In the genomic region with DNA sequence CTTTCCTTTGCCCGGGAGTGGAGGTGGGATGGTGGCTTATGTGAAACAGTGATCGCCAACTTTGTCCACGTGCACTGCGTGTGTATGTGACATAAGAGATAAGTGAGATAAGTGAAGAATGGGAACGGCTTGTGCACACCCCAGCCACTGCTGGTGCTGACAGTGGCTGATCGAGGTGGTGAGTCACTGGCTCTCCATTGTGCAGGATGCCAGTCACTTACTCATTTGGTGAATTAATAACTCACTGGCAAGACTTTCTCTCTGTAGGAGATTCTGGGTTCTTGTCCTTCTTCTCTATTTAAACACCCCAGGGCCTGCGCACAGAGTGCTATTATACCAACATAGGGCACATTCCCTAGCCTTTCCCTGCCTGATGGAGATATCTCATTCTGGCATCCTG, we compare ENCODE assay signal across 11 mouse cellular contexts. TPM values are rescaled to one million over a fixed set of nuclear protein-coding genes. Genes with fewer than 3 reads are reported as not detected.
DNase-seq lines count a peak whose midpoint lies in the region; ATAC-seq and TF ChIP-seq lines count a peak whose summit lies in the region.
"Had no signal": no experiment of that assay in that cellular context is flagged by ENCODE, and none has a peak within 500 bp of the region (broad histone marks: within the 10 kb centered on the region; RNA-seq: fewer than 3 reads in every experiment).

No protein-coding gene starts in this region.

- no peak overlapping the region; the same call in 1 of the 2 replicates for H3K4me2 ChIP-seq in kidney, embryonic 14.5 days (replicated peaks; ENCODE audit: low read depth, low read length)

- TF ChIP-seq POLR2A in lung, adult 2 months (IDR thresholded peaks at IDR 0.05; ENCODE audit: borderline replicate concordance, extremely low read depth, low read depth, low read length): no peak
- no peak for TF ChIP-seq POLR2A in thymus, adult 2 months (IDR thresholded peaks at IDR 0.05; ENCODE audit: control insufficient read depth, extremely low read depth, insufficient read depth, low read length, poor library complexity)

- no peaks in the 10 kb centered on the region for H3K9me3 ChIP-seq in kidney, embryonic 14.5 days (ENCODE audit: control insufficient read depth, low read length)

- WGBS in kidney, embryonic 14.5 days: 74% methylated on average over 7 of the region's 7 CpGs
- 37% methylated on average over 7 of the region's 7 CpGs for WGBS in lung, adult 2 months
- 74% methylated on average over 7 of the region's 7 CpGs for WGBS in thymus, adult 2 months

- H3K27me3 ChIP-seq in kidney, embryonic 14.5 days (ENCODE audit: control insufficient read depth, insufficient read depth, low read length): no peaks in the 10 kb centered on the region
- no peaks in the 10 kb centered on the region for H3K27me3 ChIP-seq in thymus, adult 2 months (ENCODE audit: control insufficient read depth, insufficient read depth, low read length)

- no peak overlapping the region for H3K9ac ChIP-seq in kidney, embryonic 14.5 days (ENCODE audit: low read depth, low read length)

- peak; percentile 20 for DNase-seq in adrenal gland, postnatal 10 days
- DNase-seq in adrenal gland, postnatal 4 days (ENCODE audit: low spot score in 2 of 2): no peak
- DNase-seq in 3T3-L1 (ENCODE audit: low read depth, low spot score): peak; percentile 51
- DNase-seq in lung, adult 2 months: peak; percentile 11
- no peak for DNase-seq in thymus, postnatal 0 days (ENCODE audit: low spot score)
- no peak for DNase-seq in thymus, adult 2 months
- no peak for DNase-seq in frontal cortex, postnatal 14 days (ENCODE audit: low spot score in 2 of 2)
- DNase-seq: cerebellum, adult 9-10 months; spleen, adult 18-20 months had no signal

- peak; percentile 75; the same call in 1 of the 2 replicates for ATAC-seq in kidney, embryonic 14.5 days (ENCODE audit: low FRiP score, low TSS enrichment)

- no peaks in the 10 kb centered on the region for H3K36me3 ChIP-seq in kidney, embryonic 14.5 days (ENCODE audit: control insufficient read depth, insufficient read depth, low read length)
- no peaks in the 10 kb centered on the region for H3K36me3 ChIP-seq in thymus, adult 2 months (ENCODE audit: control insufficient read depth, insufficient read depth, low read length)

- TF ChIP-seq CTCF in lung, adult 2 months (IDR thresholded peaks at IDR 0.05; ENCODE audit: insufficient read depth, low read length): no peak
- no peak for TF ChIP-seq CTCF in thymus, adult 2 months (IDR thresholded peaks at IDR 0.05; ENCODE audit: borderline replicate concordance, control insufficient read depth, extremely low read depth, insufficient read depth, low read length, poor library complexity)

- peaks cover 5% of the 10 kb centered on the region; the same call in 1 of the 2 replicates for H3K4me1 ChIP-seq in kidney, embryonic 14.5 days (ENCODE audit: control insufficient read depth, insufficient read depth, low read length)
- no peaks in the 10 kb centered on the region for H3K4me1 ChIP-seq in lung, adult 2 months (ENCODE audit: control insufficient read depth, insufficient read depth, low read length)
- no peaks in the 10 kb centered on the region for H3K4me1 ChIP-seq in thymus, adult 2 months (replicated peaks; ENCODE audit: control insufficient read depth, insufficient read depth, low read length)

- H3K4me3 ChIP-seq in kidney, embryonic 14.5 days (ENCODE audit: low read length): no peak overlapping the region
- H3K4me3 ChIP-seq in lung, adult 2 months (replicated peaks; ENCODE audit: extremely low read depth, low read depth, low read length): no peak overlapping the region
- H3K4me3 ChIP-seq in thymus, adult 2 months (ENCODE audit: control insufficient read depth, insufficient read depth, low read length): no peak overlapping the region

- peak overlapping the region; percentile 51; the same call in 1 of the 2 replicates for H3K27ac ChIP-seq in kidney, embryonic 14.5 days (ENCODE audit: low read depth, low read length)
- no peak overlapping the region for H3K27ac ChIP-seq in thymus, adult 2 months (ENCODE audit: control insufficient read depth, insufficient read depth, low read length)

RNA-seq across cellular contexts. Expression of a gene that starts 24.1 kb away (rescaled TPM):
- total RNA-seq in adrenal gland, postnatal 10 days (2021): 10 to 100 TPM; 16.7 to 50.5 TPM
- 10 to 100 TPM; 11.2 to 22.3 TPM for total RNA-seq in adrenal gland, postnatal 4 days (2021)
- 7.4 and 10.8 TPM in 2 replicates for polyA plus RNA-seq in kidney, embryonic 14.5 days (2014; fragmentation: Nextera tagmentation; extraction: Ambion mirVana)
- polyA plus RNA-seq in lung, adult 2 months (2012; rRNA removed): 0.09 TPM in 1 of 2 replicates, not detected in the other
- 0.12 and 0.22 TPM in 2 replicates for polyA plus RNA-seq in thymus, postnatal 0 days (2015; fragmentation: Nextera tagmentation; extraction: Ambion mirVana)
- 0.08 and 0.28 TPM in 2 replicates for polyA plus RNA-seq in thymus, adult 2 months (2012; rRNA removed)
- total RNA-seq: left cerebral cortex, adult 18-20 months had no signal

RNA-seq across cellular contexts. Expression of a gene that starts 59.2 kb away (rescaled TPM):
- total RNA-seq in adrenal gland, postnatal 10 days (2021): 1 to 10 TPM; 2.8 to 3.5 TPM
- total RNA-seq in adrenal gland, postnatal 4 days (2021): 1 to 10 TPM; 4.6 to 5.9 TPM
- 6.7 and 10.9 TPM in 2 replicates for polyA plus RNA-seq in kidney, embryonic 14.5 days (2014; fragmentation: Nextera tagmentation; extraction: Ambion mirVana)
- polyA plus RNA-seq in lung, adult 2 months (2012; rRNA removed): 1.4 and 2.0 TPM in 2 replicates
- 3.9 and 4.3 TPM in 2 replicates for polyA plus RNA-seq in thymus, postnatal 0 days (2015; fragmentation: Nextera tagmentation; extraction: Ambion mirVana)
- polyA plus RNA-seq in thymus, adult 2 months (2012; rRNA removed): 1.7 and 1.9 TPM in 2 replicates

Comparison
In these comparisons a context has a peak if more than half of its experiments do, and no peak if none do; other contexts are left out.
1. DNase-seq: peak in adrenal gland, postnatal 10 days (single experiment), 3T3-L1 (single experiment) and lung, adult 2 months (single experiment); none in adrenal gland, postnatal 4 days (0 of 2), thymus, postnatal 0 days (single experiment), thymus, adult 2 months (single experiment) and frontal cortex, postnatal 14 days (0 of 2).